Mouse (Mus musculus): ENCODE results near the gene Ccsap.

Ccsap gene

GRCm38 (mm10) chr8:123803639-123804038 lies 56.4 kb downstream of the Ccsap start:
- DNase-seq, result no peak

- DNase-seq, result no peak
These were observed 58.5 kb downstream of the Ccsap start for GRCm38 (mm10) chr8:123801538-123801937.

- DNase-seq, result no peak
These were observed 59.1 kb downstream of the Ccsap start for GRCm38 (mm10) chr8:123800867-123801266.

- DNase-seq, result no peak
These were observed 60.1 kb downstream of the Ccsap start for GRCm38 (mm10) chr8:123799885-123800284.

- no peak for DNase-seq
These were observed 60.6 kb downstream of the Ccsap start for GRCm38 (mm10) chr8:123799434-123799833.

GRCm38 (mm10) chr8:123797928-123798327 lies 62.1 kb downstream of the Ccsap start:
- no peak for DNase-seq

- DNase-seq, result no peak
These were observed 63.3 kb downstream of the Ccsap start for GRCm38 (mm10) chr8:123796758-123797157.

GRCm38 (mm10) chr8:123794766-123795165 lies 65.2 kb downstream of the Ccsap start:
- no peak for DNase-seq

- DNase-seq, result no peak
These were observed 66.1 kb downstream of the Ccsap start for GRCm38 (mm10) chr8:123793900-123794299.

- DNase-seq, result no peak
These were observed 68.2 kb downstream of the Ccsap start for GRCm38 (mm10) chr8:123791845-123792225.

- DNase-seq, result no peak
These were observed 68.7 kb downstream of the Ccsap start for GRCm38 (mm10) chr8:123791101-123791844.

All from B cell, adult 2 months (primary cell).